ENCODE assay signal across 28 mouse cellular contexts in genomic region chr5:21973266-21974010, GRCm38 (mm10).
DNase-seq lines count a peak whose midpoint lies in the region; ATAC-seq lines count a peak whose summit lies in the region.
"Had no signal": no experiment of that assay in that cellular context is flagged by ENCODE, and none has a peak within 500 bp of the region (broad histone marks: within the 10 kb centered on the region; RNA-seq: fewer than 3 reads in every experiment).

No protein-coding gene starts in this region.

- H3K9ac ChIP-seq in forebrain, embryonic 14.5 days (ENCODE audit: low read length): no peak overlapping the region
- H3K9ac ChIP-seq in forebrain, embryonic 11.5 days (ENCODE audit: low read length): no peak overlapping the region
- H3K9ac ChIP-seq: embryonic facial prominence, embryonic 12.5 days; limb, embryonic 12.5 days; lung, embryonic 15.5 days; midbrain, embryonic 13.5 days had no signal

- H3K4me1 ChIP-seq in forebrain, embryonic 14.5 days (ENCODE audit: control insufficient read depth, insufficient read depth, low read length): no peaks in the 10 kb centered on the region
- H3K4me1 ChIP-seq in forebrain, embryonic 11.5 days (replicated peaks; ENCODE audit: control insufficient read depth, insufficient read depth, low read length): no peaks in the 10 kb centered on the region
- H3K4me1 ChIP-seq: embryonic facial prominence, embryonic 12.5 days; heart, embryonic 10.5 days; lung, embryonic 15.5 days had no signal

- WGBS in forebrain, embryonic 14.5 days: 9% methylated on average over 5 of the region's 5 CpGs
- WGBS in forebrain, embryonic 11.5 days: 11% methylated on average over 5 of the region's 5 CpGs

- H3K4me3 ChIP-seq in forebrain, embryonic 14.5 days (ENCODE audit: low read depth, low read length): no peak overlapping the region
- no peak overlapping the region for H3K4me3 ChIP-seq in forebrain, embryonic 11.5 days (ENCODE audit: low read depth, low read length)
- H3K4me3 ChIP-seq: embryonic facial prominence, embryonic 12.5 days; forebrain, embryonic 10.5 days; heart, embryonic 10.5 days; limb, embryonic 12.5 days; lung, embryonic 15.5 days; midbrain, embryonic 13.5 days had no signal

- no peak for ATAC-seq in forebrain, embryonic 14.5 days
- no peak for ATAC-seq in forebrain, embryonic 11.5 days (replicated peaks; ENCODE audit: low FRiP score)
- ATAC-seq: intestine, embryonic 16.5 days; midbrain, embryonic 13.5 days had no signal

- H3K27ac ChIP-seq in forebrain, embryonic 14.5 days (ENCODE audit: low read depth, low read length): no peak overlapping the region
- no peak overlapping the region for H3K27ac ChIP-seq in forebrain, embryonic 11.5 days (ENCODE audit: low read depth, low read length)
- H3K27ac ChIP-seq: embryonic facial prominence, embryonic 12.5 days; forebrain, embryonic 10.5 days; heart, embryonic 10.5 days; limb, embryonic 12.5 days; lung, embryonic 15.5 days; midbrain, embryonic 13.5 days; stomach, postnatal 0 days had no signal

- no peaks in the 10 kb centered on the region for H3K9me3 ChIP-seq in forebrain, embryonic 14.5 days (replicated peaks; ENCODE audit: control insufficient read depth, low read length)
- H3K9me3 ChIP-seq in forebrain, embryonic 11.5 days (ENCODE audit: control insufficient read depth, low read length): no peaks in the 10 kb centered on the region
- H3K9me3 ChIP-seq: embryonic facial prominence, embryonic 12.5 days; forebrain, embryonic 10.5 days; heart, embryonic 10.5 days; limb, embryonic 12.5 days; lung, embryonic 15.5 days; midbrain, embryonic 13.5 days had no signal

- H3K4me2 ChIP-seq in forebrain, embryonic 14.5 days (ENCODE audit: low read length): no peak overlapping the region
- H3K4me2 ChIP-seq in forebrain, embryonic 11.5 days (ENCODE audit: low read depth, low read length, severe bottlenecking): no peak overlapping the region
- H3K4me2 ChIP-seq: embryonic facial prominence, embryonic 12.5 days; limb, embryonic 12.5 days; liver, embryonic 11.5 days; lung, embryonic 15.5 days; midbrain, embryonic 13.5 days had no signal

- H3K36me3 ChIP-seq in forebrain, embryonic 14.5 days (ENCODE audit: control insufficient read depth, insufficient read depth, low read length): no peaks in the 10 kb centered on the region
- no peaks in the 10 kb centered on the region for H3K36me3 ChIP-seq in forebrain, embryonic 11.5 days (ENCODE audit: control insufficient read depth, insufficient read depth, low read length)
- H3K36me3 ChIP-seq: embryonic facial prominence, embryonic 12.5 days; forebrain, embryonic 10.5 days; heart, embryonic 10.5 days; limb, embryonic 12.5 days; lung, embryonic 15.5 days; midbrain, embryonic 13.5 days had no signal

- intact Hi-C loops in left cerebral cortex, postnatal 4 days (cut with DNase I): no loop called here
- intact Hi-C loops in left cerebral cortex, postnatal 25 days (cut with DNase I): no loop called here

- DNase-seq in adrenal gland, postnatal 14 days: peak; percentile 28
- no peak for DNase-seq in adrenal gland, postnatal 25 days
- DNase-seq in forebrain, embryonic 14.5 days (ENCODE audit: low spot score): peak; percentile 23
- no peak for DNase-seq in forebrain, embryonic 11.5 days (ENCODE audit: low spot score)
- DNase-seq in left cerebral cortex, postnatal 4 days: peak; percentile 43
- no peak for DNase-seq in left cerebral cortex, postnatal 25 days (ENCODE audit: low spot score in 2 of 2)
- DNase-seq in forelimb bud, embryonic 11.5 days (ENCODE audit: low read depth, low spot score): peak; percentile 7
- no peak for DNase-seq in yolk sac, embryonic 10.5 days (ENCODE audit: low spot score)
- DNase-seq: cerebellum, adult 11-12 months; cerebellum, postnatal 14 days; gastrocnemius, postnatal 25 days; heart, adult 11 months; heart, postnatal 36 days; kidney, adult 9 months; kidney, postnatal 10 days; layer of hippocampus, adult 9-11 months; right cerebral cortex, postnatal 4 days; thymus, adult 18-20 months; thymus, postnatal 25 days had no signal

- no peaks in the 10 kb centered on the region; the same call in 1 of the 2 replicates for H3K27me3 ChIP-seq in forebrain, embryonic 14.5 days (replicated peaks; ENCODE audit: control insufficient read depth, insufficient read depth, low read length)
- H3K27me3 ChIP-seq in forebrain, embryonic 11.5 days (ENCODE audit: control insufficient read depth, insufficient read depth, low read length): no peaks in the 10 kb centered on the region
- H3K27me3 ChIP-seq: embryonic facial prominence, embryonic 12.5 days; limb, embryonic 12.5 days; lung, embryonic 15.5 days; midbrain, embryonic 13.5 days had no signal

Comparison
In these comparisons a context has a peak if more than half of its experiments do, and no peak if none do; other contexts are left out.
1. DNase-seq: peak in adrenal gland, postnatal 14 days (single experiment), forebrain, embryonic 14.5 days (single experiment), left cerebral cortex, postnatal 4 days (single experiment) and forelimb bud, embryonic 11.5 days (single experiment); none in adrenal gland, postnatal 25 days (single experiment), forebrain, embryonic 11.5 days (single experiment), left cerebral cortex, postnatal 25 days (0 of 2) and yolk sac, embryonic 10.5 days (single experiment).